Mouse (Mus musculus) neural tube, embryonic 13.5 days (tissue): Measurements from ENCODE around the gene Trim42. TPM values are rescaled to one million over a fixed set of nuclear protein-coding genes. Genes with fewer than 3 reads are reported as not detected.

Experiments used
- ATAC-seq: fragments of 200-750 bp; cut with Nextera tagmentation; 2 replicates; pipeline ENCODE4 v1.8.0; 2017; ENCODE audit warnings: low read depth, mild to moderate bottlenecking, moderate TSS enrichment, moderate library complexity
- H3K27ac ChIP-seq: fragments of 300-500 bp; sonication (generic); replicated peaks from 2 replicates; pipeline ENCODE4 v1.5.1; 2015; ENCODE audit warnings: moderate library complexity, mild to moderate bottlenecking, inconsistent platforms
- H3K27me3 ChIP-seq: fragments of 300-500 bp; sonication (generic); 2 replicates; pipeline ENCODE4 v1.6.1; 2015; ENCODE audit warnings: mild to moderate bottlenecking, inconsistent platforms
- H3K36me3 ChIP-seq: fragments of 300-500 bp; sonication (generic); 2 replicates; pipeline ENCODE4 v1.6.1; 2015; ENCODE audit warnings: mild to moderate bottlenecking, inconsistent platforms
- H3K4me1 ChIP-seq: fragments of 300-500 bp; sonication (generic); replicated peaks from 2 replicates; pipeline ENCODE4 v1.6.1; 2015; ENCODE audit warnings: inconsistent platforms
- H3K4me2 ChIP-seq: fragments of 300-500 bp; sonication (generic); 2 replicates; pipeline ENCODE4 v1.6.1; 2015; ENCODE audit warnings: inconsistent platforms, mild to moderate bottlenecking, moderate library complexity
- H3K4me3 ChIP-seq: fragments of 300-500 bp; sonication (generic); 2 replicates; pipeline ENCODE4 v1.5.1; 2015; ENCODE audit warnings: mild to moderate bottlenecking, inconsistent platforms
- H3K9ac ChIP-seq: fragments of 300-500 bp; sonication (generic); 2 replicates; pipeline ENCODE4 v1.6.1; 2015; ENCODE audit warnings: moderate library complexity, mild to moderate bottlenecking, inconsistent platforms
- H3K9me3 ChIP-seq: fragments of 300-500 bp; sonication (generic); 2 replicates; pipeline ENCODE4 v1.6.1; 2016; ENCODE audit warnings: inconsistent platforms
- WGBS: fragments of 180-500 bp; shearing (Covaris S2); methylation state at CpG from one replicate; pipeline ENCODE4 v1.1.7; 2015; 5-methylcytosine and 5-hydroxymethylcytosine counted together
- polyA plus RNA-seq: library from polyadenylated mRNA; unstranded; fragments of >200 nt; fragmentation: Nextera tagmentation; extraction: Ambion mirVana; gene quantifications from 2 replicates; pipeline ENCODE4 v1.2.1, GENCODE M21; 2015

Gene Trim42
- not detected in 2 replicates for polyA plus RNA-seq

DNA sequence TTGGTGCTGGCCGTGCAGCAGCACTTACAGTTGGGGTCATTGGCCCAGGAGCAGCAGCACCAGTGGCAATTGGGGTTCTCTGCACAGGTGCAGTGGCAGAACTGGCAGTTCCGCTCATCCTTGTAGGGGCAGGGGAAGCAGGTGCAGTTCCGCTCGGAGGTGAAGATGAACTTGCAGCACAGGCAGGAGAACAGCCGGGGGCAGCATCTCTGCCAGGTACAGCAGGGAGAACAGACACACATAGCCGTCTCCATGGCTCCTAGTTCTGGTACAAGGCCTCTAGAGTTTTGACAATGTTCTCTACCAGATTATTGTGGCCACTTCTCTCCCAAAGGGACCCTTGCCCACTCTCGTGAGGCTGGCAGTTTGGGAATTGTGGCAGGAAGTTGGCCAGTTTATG lies at the start of gene Trim42:
Gene Trim42 (minus strand): TSS at position 368 of the 400 bp plus-strand sequence.
- Histone ChIP-seq H3K9ac (no peak within 1 kb of the TSS), H3K27me3 (no peaks in the 10 kb centered on the region), H3K27ac (no peak within 1 kb of the TSS), H3K4me3 (no peak within 1 kb of the TSS), H3K9me3 (no peaks in the 10 kb centered on the region), H3K36me3 (no peaks in the 10 kb centered on the region), H3K4me2 (no peak within 1 kb of the TSS), H3K4me1 (no peaks in the 10 kb centered on the region)
- WGBS: 87% methylated on average over 7 of the region's 7 CpGs
- no peak for ATAC-seq

GRCm38 (mm10) chr9:97414876-97415668 lies 45.3 kb upstream of the Trim42 start:
- Histone ChIP-seq H3K9me3 (no peaks in the 10 kb centered on the region), H3K36me3 (no peaks in the 10 kb centered on the region), H3K27me3 (no peaks in the 10 kb centered on the region), H3K4me2 (no peak overlapping the region), H3K4me3 (no peak overlapping the region), H3K4me1 (no peaks in the 10 kb centered on the region), H3K9ac (no peak overlapping the region), H3K27ac (no peak overlapping the region)
- WGBS: 88% methylated on average over 6 of the region's 6 CpGs
- ATAC-seq: no peak

- Histone ChIP-seq H3K4me2 (no peak overlapping the region), H3K4me1 (no peaks in the 10 kb centered on the region), H3K9me3 (no peaks in the 10 kb centered on the region), H3K36me3 (no peaks in the 10 kb centered on the region), H3K27ac (no peak overlapping the region), H3K4me3 (no peak overlapping the region), H3K9ac (no peak overlapping the region), H3K27me3 (no peaks in the 10 kb centered on the region)
- WGBS: 86% methylated on average over 2 of the region's 2 CpGs
- ATAC-seq: no peak
Observed at GRCm38 (mm10) chr9:97408142-97408541, 38.4 kb upstream of the Trim42 start.

DNA sequence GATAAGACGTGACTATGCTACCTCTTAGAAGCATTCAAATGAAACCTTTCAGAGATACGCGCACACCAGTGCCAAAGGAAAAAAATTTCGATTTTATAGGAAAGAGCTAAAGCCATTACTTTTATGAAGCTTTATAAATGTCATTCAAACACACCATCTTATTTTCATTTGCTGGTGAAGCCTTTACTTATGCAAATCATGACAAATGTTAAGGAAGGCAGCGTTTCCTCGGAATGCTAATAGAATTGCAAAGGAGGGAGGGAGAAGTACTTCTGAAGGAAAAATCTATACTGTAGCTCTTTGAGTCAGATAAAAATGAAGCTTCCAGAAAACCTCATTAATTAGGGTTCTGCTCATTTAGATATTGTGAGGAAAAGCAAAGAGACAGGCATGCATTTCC lies 13.3 kb downstream of the Trim42 start:
- H3K4me1 ChIP-seq: no peaks in the 10 kb centered on the region
- no peak overlapping the region for H3K4me3 ChIP-seq
- no peak overlapping the region for H3K27ac ChIP-seq
- H3K9ac ChIP-seq: no peak overlapping the region
- WGBS: 68% methylated on average over 6 of the region's 6 CpGs
- H3K27me3 ChIP-seq: no peaks in the 10 kb centered on the region
- H3K36me3 ChIP-seq: no peaks in the 10 kb centered on the region
- no peak overlapping the region for H3K4me2 ChIP-seq
- no peak for ATAC-seq
- H3K9me3 ChIP-seq: no peaks in the 10 kb centered on the region

- 58% methylated on average over 12 of the region's 12 CpGs for WGBS
- H3K36me3 ChIP-seq: no peaks in the 10 kb centered on the region
- no peak overlapping the region for H3K4me3 ChIP-seq
- peak; percentile 50 for ATAC-seq
- H3K9me3 ChIP-seq: no peaks in the 10 kb centered on the region
- no peak overlapping the region for H3K27ac ChIP-seq
- H3K4me2 ChIP-seq: no peak overlapping the region
- 0 out of 2 replicates have a peak, but pooled peaks cover 3% of the 10 kb centered on the region for H3K27me3 ChIP-seq
- peaks cover 7% of the 10 kb centered on the region; the same call in 1 of the 2 replicates for H3K4me1 ChIP-seq
- H3K9ac ChIP-seq: no peak overlapping the region
Observed at GRCm38 (mm10) chr9:97344767-97345297, 24.9 kb downstream of the Trim42 start.

DNA sequence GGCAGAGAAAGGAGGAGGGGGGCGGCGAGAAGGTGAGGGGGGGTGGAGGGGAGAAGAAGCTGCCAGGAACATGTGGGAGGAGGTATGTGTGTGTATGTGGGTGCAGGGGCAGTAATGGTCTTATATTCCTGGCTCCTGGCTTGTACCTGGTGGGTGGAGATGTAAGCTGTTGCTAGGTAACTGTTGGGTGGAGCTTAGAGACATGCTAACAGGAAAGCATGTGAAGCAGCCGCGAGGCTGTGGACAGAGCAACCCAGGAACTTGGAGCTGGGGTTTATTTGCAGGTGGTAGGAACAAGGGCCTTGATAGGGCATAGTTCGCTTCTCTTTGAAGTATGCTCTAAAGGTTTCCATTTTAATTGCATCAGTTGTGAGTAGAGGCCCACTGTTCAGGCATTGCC lies 28.0 kb downstream of the Trim42 start:
- H3K4me1 ChIP-seq: peaks cover 7% of the 10 kb centered on the region; the same call in 1 of the 2 replicates
- 0 out of 2 replicates have a peak, but pooled peaks cover 3% of the 10 kb centered on the region for H3K27me3 ChIP-seq
- no peak overlapping the region for H3K4me3 ChIP-seq
- no peak overlapping the region for H3K27ac ChIP-seq
- no peak for ATAC-seq
- H3K4me2 ChIP-seq: no peak overlapping the region
- H3K9ac ChIP-seq: no peak overlapping the region
- 75% methylated on average over 5 of the region's 5 CpGs for WGBS
- H3K9me3 ChIP-seq: no peaks in the 10 kb centered on the region
- H3K36me3 ChIP-seq: no peaks in the 10 kb centered on the region

- H3K27me3 ChIP-seq: no peaks in the 10 kb centered on the region
- H3K27ac ChIP-seq: no peak overlapping the region
- no peak overlapping the region for H3K4me3 ChIP-seq
- ATAC-seq: 0 out of 2 replicates have a peak, but pooled peaks have one; percentile 43
- no peaks in the 10 kb centered on the region for H3K4me1 ChIP-seq
- no peaks in the 10 kb centered on the region for H3K9me3 ChIP-seq
- no peaks in the 10 kb centered on the region for H3K36me3 ChIP-seq
- 71% methylated on average over 3 of the region's 3 CpGs for WGBS
- no peak overlapping the region for H3K9ac ChIP-seq
- H3K4me2 ChIP-seq: no peak overlapping the region
Observed at GRCm38 (mm10) chr9:97322846-97323245, 46.9 kb downstream of the Trim42 start.

DNA sequence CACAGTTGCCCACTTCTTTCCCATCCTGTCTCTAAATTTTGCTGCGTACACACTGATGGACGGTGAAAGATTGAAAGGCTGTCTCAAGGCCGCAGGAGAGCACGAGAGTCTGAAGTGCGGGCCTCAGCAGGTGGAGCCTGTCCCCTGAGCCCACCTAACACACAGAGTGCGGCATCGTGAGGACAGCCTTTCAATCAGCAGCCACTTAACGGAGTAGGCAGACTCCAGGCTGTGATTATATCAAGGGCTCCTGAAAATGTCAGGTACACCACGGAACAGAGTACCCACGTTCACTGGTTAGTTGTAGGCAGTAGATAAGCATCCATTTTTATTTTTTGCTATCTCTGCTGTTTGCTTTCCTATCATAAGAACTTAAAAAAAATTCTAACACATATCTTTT lies 47.6 kb downstream of the Trim42 start:
- no peaks in the 10 kb centered on the region for H3K36me3 ChIP-seq
- no peaks in the 10 kb centered on the region for H3K9me3 ChIP-seq
- H3K9ac ChIP-seq: 0 out of 2 replicates have a peak overlapping the region, but pooled peaks have one; percentile 22
- no peaks in the 10 kb centered on the region for H3K27me3 ChIP-seq
- WGBS: 59% methylated on average over 10 of the region's 10 CpGs
- H3K4me3 ChIP-seq: no peak overlapping the region
- H3K4me2 ChIP-seq: no peak overlapping the region
- no peak overlapping the region; the same call in 1 of the 2 replicates for H3K27ac ChIP-seq
- H3K4me1 ChIP-seq: no peaks in the 10 kb centered on the region
- ATAC-seq: no peak; the same call in 1 of the 2 replicates

DNA sequence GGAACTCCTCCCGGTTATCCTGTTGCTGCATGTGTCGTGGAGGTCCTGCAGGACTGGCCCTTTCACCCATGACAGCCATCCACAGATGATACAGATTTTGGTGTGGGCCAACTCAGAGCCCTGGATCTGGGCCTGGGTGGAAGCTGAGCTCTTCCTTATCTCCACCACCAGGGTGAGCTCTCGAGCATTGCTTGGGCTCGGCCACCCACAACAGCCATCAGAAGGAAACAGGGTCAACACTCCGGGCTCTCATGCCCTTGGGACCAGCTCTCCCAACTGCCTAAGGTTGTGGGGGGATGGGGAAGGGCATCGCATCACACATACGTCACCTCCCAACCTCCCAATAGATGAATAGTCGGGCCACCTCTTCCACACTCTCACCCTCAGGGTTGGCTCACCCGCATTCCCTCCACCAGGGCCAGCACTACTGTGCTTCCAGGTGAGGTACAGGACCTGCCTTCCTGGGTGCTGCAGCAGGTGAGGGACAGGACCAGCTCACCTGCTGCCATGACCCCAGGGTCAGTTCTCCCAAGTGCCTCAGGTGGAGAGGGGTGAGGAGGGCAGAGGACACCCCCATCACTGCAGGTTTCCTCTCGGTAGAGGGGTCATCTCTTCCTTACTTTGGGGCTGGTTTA lies 54.2 kb downstream of the Trim42 start:
- Histone ChIP-seq H3K4me2 (no peak overlapping the region), H3K4me1 (no peaks in the 10 kb centered on the region), H3K9ac (no peak overlapping the region), H3K9me3 (no peaks in the 10 kb centered on the region), H3K36me3 (no peaks in the 10 kb centered on the region), H3K27ac (no peak overlapping the region), H3K27me3 (no peaks in the 10 kb centered on the region), H3K4me3 (no peak overlapping the region)
- ATAC-seq: no peak
- WGBS: 74% methylated on average over 10 of the region's 10 CpGs

GRCm38 (mm10) chr9:97311614-97312013 lies 58.1 kb downstream of the Trim42 start:
- ATAC-seq: no peak
- Histone ChIP-seq H3K36me3 (no peaks in the 10 kb centered on the region), H3K27ac (no peak overlapping the region), H3K4me3 (no peak overlapping the region), H3K27me3 (no peaks in the 10 kb centered on the region), H3K9me3 (no peaks in the 10 kb centered on the region), H3K4me1 (no peaks in the 10 kb centered on the region), H3K9ac (no peak overlapping the region), H3K4me2 (no peak overlapping the region)
- 83% methylated on average over 7 of the region's 7 CpGs for WGBS

DNA sequence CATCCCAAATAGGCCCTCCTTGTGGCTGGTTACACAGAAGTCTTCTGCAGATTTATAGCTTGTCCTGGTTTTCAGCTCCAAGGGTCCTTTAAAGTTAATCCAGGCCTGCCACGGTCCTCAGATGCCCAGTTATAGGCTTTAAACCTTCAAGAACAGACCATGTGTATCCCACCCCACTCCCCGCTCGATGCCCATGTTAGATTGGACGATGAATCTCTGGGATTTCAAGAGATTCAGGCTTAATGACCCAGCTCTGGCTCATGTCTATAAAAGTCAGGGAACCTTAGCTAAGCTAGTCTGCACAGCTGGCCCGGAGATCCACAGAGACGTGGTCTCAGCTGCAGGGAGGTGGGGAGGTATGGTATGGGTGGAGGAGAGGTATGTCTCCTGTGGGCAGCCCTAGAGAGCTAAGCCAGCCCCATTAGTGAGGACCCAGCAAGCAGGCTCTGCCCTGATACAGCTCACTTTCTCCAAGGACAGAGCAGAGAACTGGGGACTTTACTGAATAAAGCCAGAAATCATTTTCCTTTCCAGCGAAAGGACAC lies 60.2 kb downstream of the Trim42 start:
- H3K4me2 ChIP-seq: no peak overlapping the region

More for the DNA sequence above, 60.2 kb downstream of the Trim42 start:
- Histone ChIP-seq H3K4me1 (no peaks in the 10 kb centered on the region), H3K36me3 (no peaks in the 10 kb centered on the region), H3K27me3 (no peaks in the 10 kb centered on the region), H3K9ac (no peak overlapping the region), H3K4me3 (no peak overlapping the region), H3K9me3 (no peaks in the 10 kb centered on the region), H3K27ac (no peak overlapping the region)
- WGBS: 63% methylated on average over 7 of the region's 7 CpGs
- peak; percentile 32; the same call in 1 of the 2 replicates for ATAC-seq
